Mouse (Mus musculus) brain, embryonic 14.5 days (tissue): ENCODE data around the gene P4hb.

Experiments
- CTCF ChIP-seq: fragments of 200-500 bp; IDR thresholded peaks from 2 replicates; pipeline ENCODE4 v1.5.1; 2012; ENCODE audit warnings: inconsistent platforms, mild to moderate bottlenecking, moderate library complexity, borderline replicate concordance; ENCODE audit not compliant: insufficient read depth, insufficient read length; ENCODE audit errors: extremely low read depth
- POLR2A ChIP-seq: fragments of 200-500 bp; IDR thresholded peaks from 2 replicates; pipeline ENCODE4 v1.6.1; 2012; ENCODE audit warnings: mild to moderate bottlenecking, inconsistent platforms, borderline replicate concordance; ENCODE audit not compliant: poor library complexity, insufficient read depth, insufficient read length, severe bottlenecking; ENCODE audit errors: extremely low read depth

GRCm38 (mm10) chr11:120518027-120518426, 55.0 kb downstream of the P4hb start:
- TF ChIP-seq POLR2A (no peak), CTCF (no peak)
